Mouse (Mus musculus) C2C12 (cell line): Measurements from ENCODE around the gene Emc8.

ENCODE experiments used
- CEBPB ChIP-seq: IDR thresholded peaks from one replicate; pipeline ENCODE4 v1.6.1; 2011; ENCODE audit warnings: low read depth, mild to moderate bottlenecking, control low read depth, moderate library complexity
- CTCF ChIP-seq: IDR thresholded peaks from one replicate; pipeline ENCODE4 v1.5.1; 2011; ENCODE audit not compliant: control insufficient read depth, insufficient read depth, insufficient read length
- USF1 ChIP-seq: IDR thresholded peaks from one replicate; pipeline ENCODE4 v1.6.1; 2011; ENCODE audit warnings: low read depth, mild to moderate bottlenecking, control low read depth, moderate library complexity

GRCm38 (mm10) chr8:120675718-120676117 is 7.3 kb upstream of the Emc8 start:
- TF ChIP-seq CTCF (no peak), CEBPB (no peak), USF1 (no peak)
